Mouse (Mus musculus): ENCODE results near the gene Olfr222. TPM values are rescaled to one million over a fixed set of nuclear protein-coding genes. Genes with fewer than 3 reads are reported as not detected.

Olfr222 gene
- polyA plus RNA-seq, 1 experiment from 2014 or later: not detected

Other genes with a start within 250 kb of the Olfr222 start
- 0.17 TPM in 1 of 2 replicates, not detected in the other for gene Prss38, start 200.6 kb downstream of the Olfr222 start, polyA plus RNA-seq (2014; fragmentation: Nextera tagmentation; extraction: Ambion mirVana)
- gene Jmjd4, start 126.2 kb downstream of the Olfr222 start, polyA plus RNA-seq (2014; fragmentation: Nextera tagmentation; extraction: Ambion mirVana): 15.4 and 16.6 TPM in 2 replicates
- gene Snap47, start 125.0 kb downstream of the Olfr222 start, polyA plus RNA-seq (2014; fragmentation: Nextera tagmentation; extraction: Ambion mirVana): 525 and 579 TPM in 2 replicates
- 16.8 and 18.3 TPM in 2 replicates for gene Zfp867, start 103.8 kb downstream of the Olfr222 start, polyA plus RNA-seq (2014; fragmentation: Nextera tagmentation; extraction: Ambion mirVana)
- gene Zkscan17, start 49.5 kb downstream of the Olfr222 start, polyA plus RNA-seq (2014; fragmentation: Nextera tagmentation; extraction: Ambion mirVana): 15.5 and 16.1 TPM in 2 replicates
- gene Nlrp3, start 34.7 kb downstream of the Olfr222 start, polyA plus RNA-seq (2014; fragmentation: Nextera tagmentation; extraction: Ambion mirVana): 0.35 TPM in 1 of 2 replicates, not detected in the other
- not detected in 2 replicates for gene Olfr223, start 17.1 kb upstream of the Olfr222 start, polyA plus RNA-seq (2014; fragmentation: Nextera tagmentation; extraction: Ambion mirVana)
- gene Mprip, start 85.1 kb upstream of the Olfr222 start, polyA plus RNA-seq (2014; fragmentation: Nextera tagmentation; extraction: Ambion mirVana): 62.6 and 68.7 TPM in 2 replicates
- gene Pld6, start 211.4 kb upstream of the Olfr222 start, polyA plus RNA-seq (2014; fragmentation: Nextera tagmentation; extraction: Ambion mirVana): 3.0 and 5.4 TPM in 2 replicates
- 35.9 and 41.1 TPM in 2 replicates for gene Flcn, start 233.8 kb upstream of the Olfr222 start, polyA plus RNA-seq (2014; fragmentation: Nextera tagmentation; extraction: Ambion mirVana)